Mouse (Mus musculus) small intestine, adult 10 weeks (tissue): Measurements from ENCODE around the gene Gm2000. TPM values are rescaled to one million over a fixed set of nuclear protein-coding genes. Genes with fewer than 3 reads are reported as not detected.

Source experiments
- polyA plus RNA-seq: library from polyadenylated mRNA; stranded (reverse); fragments of 350-450 nt; fragmentation: Illumina TruSeq; extraction: RNeasy Lipid Tissue Mini Kit (QIAGEN cat#74804); gene quantifications from one replicate; pipeline ENCODE4 v1.2.3, GENCODE M21; 2014; ENCODE audit warnings: low replicate concordance

The Gm2000 gene
- 5.6 TPM for polyA plus RNA-seq

GRCm38 (mm10) chr1:156365740-156366139 lies at the start of gene Gm2000:
Gene Gm2000 (plus strand): TSS chr1:156366040.

Other genes with a start within 250 kb of the Gm2000 start
- not detected for gene Fam163a, start 161.0 kb upstream of the Gm2000 start, polyA plus RNA-seq
- not detected for gene Tdrd5, start 62.4 kb upstream of the Gm2000 start, polyA plus RNA-seq
- not detected for gene Nphs2, start 55.3 kb upstream of the Gm2000 start, polyA plus RNA-seq
- gene Axdnd1, start 55.1 kb downstream of the Gm2000 start, polyA plus RNA-seq: 0.41 TPM
- 31.0 TPM for gene Soat1, start 108.3 kb downstream of the Gm2000 start, polyA plus RNA-seq
- 3.6 TPM for gene Gm10031, start 158.0 kb downstream of the Gm2000 start, polyA plus RNA-seq
- gene Abl2, start 192.7 kb downstream of the Gm2000 start, polyA plus RNA-seq: 3.9 TPM